Mouse (Mus musculus): ENCODE measurements around the gene Nxnl2. TPM values are rescaled to one million over a fixed set of nuclear protein-coding genes. Genes with fewer than 3 reads are reported as not detected.
A peak's percentile ranks its signal among the peaks of the same experiment; 100 is the strongest.

The Nxnl2 gene
- polyA plus RNA-seq, 1 experiment from 2014 or later, result 2.5 TPM

GRCm38 (mm10) chr13:51152966-51153669 is 17.7 kb upstream of the Nxnl2 start:
- Histone ChIP-seq H3K9me3 (replicated peaks) (no peaks in the 10 kb centered on the region), H3K4me2 (no peak overlapping the region), H3K36me3 (peaks cover 70% of the 10 kb centered on the region), H3K4me3 (replicated peaks) (no peak overlapping the region), H3K9ac (no peak overlapping the region), H3K27me3 (no peaks in the 10 kb centered on the region), H3K4me1 (0 out of 2 replicates have a peak, but pooled peaks cover 4% of the 10 kb centered on the region), H3K27ac (peak overlapping the region; percentile 77)
- 79% methylated on average over 4 of the region's 4 CpGs for WGBS
- ATAC-seq (replicated peaks; ENCODE audit: low FRiP score), result peak; percentile 83

GRCm38 (mm10) chr13:51153670-51154030 is 17.2 kb upstream of the Nxnl2 start:
- no peak overlapping the region for H3K4me2 ChIP-seq
- no peak overlapping the region for H3K9ac ChIP-seq
- H3K4me1 ChIP-seq, result 0 out of 2 replicates have a peak, but pooled peaks cover 4% of the 10 kb centered on the region
- H3K27me3 ChIP-seq, result no peaks in the 10 kb centered on the region
- peak; percentile 7; the same call in 1 of the 2 replicates for ATAC-seq (replicated peaks; ENCODE audit: low FRiP score)
- H3K4me3 ChIP-seq (replicated peaks), result no peak overlapping the region
- H3K36me3 ChIP-seq, result peaks cover 70% of the 10 kb centered on the region
- WGBS, result 81% methylated on average over 4 of the region's 4 CpGs
- peak overlapping the region; percentile 77 for H3K27ac ChIP-seq
- H3K9me3 ChIP-seq (replicated peaks), result no peaks in the 10 kb centered on the region

GRCm38 (mm10) chr13:51155178-51156013 is 15.4 kb upstream of the Nxnl2 start:
- no peak for ATAC-seq (replicated peaks; ENCODE audit: low FRiP score)
- Histone ChIP-seq H3K4me3 (replicated peaks) (no peak overlapping the region), H3K36me3 (peaks cover 56% of the 10 kb centered on the region), H3K9me3 (replicated peaks) (no peaks in the 10 kb centered on the region), H3K4me2 (no peak overlapping the region), H3K9ac (no peak overlapping the region), H3K27me3 (no peaks in the 10 kb centered on the region), H3K27ac (no peak overlapping the region), H3K4me1 (0 out of 2 replicates have a peak, but pooled peaks cover 4% of the 10 kb centered on the region)
- WGBS, result 92% methylated on average over 15 of the region's 15 CpGs

GRCm38 (mm10) chr13:51156014-51156386 is 14.8 kb upstream of the Nxnl2 start:
- Histone ChIP-seq H3K36me3 (peaks cover 52% of the 10 kb centered on the region), H3K9me3 (replicated peaks) (no peaks in the 10 kb centered on the region), H3K4me3 (replicated peaks) (no peak overlapping the region), H3K4me2 (no peak overlapping the region), H3K4me1 (0 out of 2 replicates have a peak, but pooled peaks cover 4% of the 10 kb centered on the region), H3K9ac (no peak overlapping the region), H3K27me3 (no peaks in the 10 kb centered on the region), H3K27ac (no peak overlapping the region)
- 95% methylated on average over 6 of the region's 6 CpGs for WGBS
- ATAC-seq (replicated peaks; ENCODE audit: low FRiP score), result no peak

GRCm38 (mm10) chr13:51157291-51157690 is 13.5 kb upstream of the Nxnl2 start:
- Histone ChIP-seq H3K4me3 (replicated peaks) (no peak overlapping the region), H3K27me3 (no peaks in the 10 kb centered on the region), H3K4me1 (peaks cover 9% of the 10 kb centered on the region), H3K36me3 (peaks cover 52% of the 10 kb centered on the region), H3K27ac (no peak overlapping the region), H3K9me3 (replicated peaks) (no peaks in the 10 kb centered on the region), H3K4me2 (no peak overlapping the region), H3K9ac (no peak overlapping the region)
- WGBS, result 41% methylated on average over 3 of the region's 3 CpGs
- ATAC-seq (replicated peaks; ENCODE audit: low FRiP score), result no peak

- WGBS, result 91% methylated on average over 2 of the region's 2 CpGs
- Histone ChIP-seq H3K27ac (peak overlapping the region; percentile 30; the same call in 1 of the 2 replicates), H3K36me3 (peaks cover 15% of the 10 kb centered on the region), H3K9me3 (replicated peaks) (no peaks in the 10 kb centered on the region), H3K4me3 (replicated peaks) (no peak overlapping the region), H3K9ac (no peak overlapping the region), H3K4me2 (no peak overlapping the region), H3K27me3 (no peaks in the 10 kb centered on the region), H3K4me1 (peaks cover 4% of the 10 kb centered on the region)
- ATAC-seq (replicated peaks; ENCODE audit: low FRiP score), result no peak
These were observed 9.2 kb upstream of the Nxnl2 start for GRCm38 (mm10) chr13:51161672-51162071.

- peaks cover 14% of the 10 kb centered on the region for H3K36me3 ChIP-seq
- WGBS, result 80% methylated on average over 6 of the region's 6 CpGs
- no peak overlapping the region for H3K4me2 ChIP-seq
- peaks cover 4% of the 10 kb centered on the region for H3K4me1 ChIP-seq
- no peak overlapping the region for H3K4me3 ChIP-seq (replicated peaks)
- no peak overlapping the region for H3K9ac ChIP-seq
- ATAC-seq (replicated peaks; ENCODE audit: low FRiP score), result no peak
- no peak overlapping the region for H3K27ac ChIP-seq
- H3K9me3 ChIP-seq (replicated peaks), result no peaks in the 10 kb centered on the region
- no peaks in the 10 kb centered on the region for H3K27me3 ChIP-seq
These were observed 8.6 kb upstream of the Nxnl2 start for GRCm38 (mm10) chr13:51162246-51162645.

GRCm38 (mm10) chr13:51166711-51167110 is 4.1 kb upstream of the Nxnl2 start:
- ATAC-seq (replicated peaks; ENCODE audit: low FRiP score), result no peak
- H3K4me1 ChIP-seq, result peaks cover 20% of the 10 kb centered on the region
- no peak overlapping the region for H3K4me3 ChIP-seq (replicated peaks)
- H3K9me3 ChIP-seq (replicated peaks), result no peaks in the 10 kb centered on the region
- H3K9ac ChIP-seq, result no peak overlapping the region
- H3K27ac ChIP-seq, result no peak overlapping the region
- WGBS, result 48% methylated on average over 11 of the region's 11 CpGs
- no peak overlapping the region for H3K4me2 ChIP-seq
- peaks cover 6% of the 10 kb centered on the region for H3K27me3 ChIP-seq
- peaks cover 5% of the 10 kb centered on the region for H3K36me3 ChIP-seq

GRCm38 (mm10) chr13:51170215-51170614 is 607 bp upstream of the Nxnl2 start:
- peak overlapping the region; percentile 98 for H3K4me2 ChIP-seq
- WGBS, result 37% methylated on average over 11 of the region's 11 CpGs
- H3K4me3 ChIP-seq (replicated peaks), result peak overlapping the region; percentile 56
- H3K36me3 ChIP-seq, result no peaks in the 10 kb centered on the region
- H3K9ac ChIP-seq, result peak overlapping the region; percentile 48; the same call in 1 of the 2 replicates
- peaks cover 19% of the 10 kb centered on the region for H3K4me1 ChIP-seq
- H3K27me3 ChIP-seq, result peaks cover 20% of the 10 kb centered on the region
- ATAC-seq (replicated peaks; ENCODE audit: low FRiP score), result no peak
- H3K9me3 ChIP-seq (replicated peaks), result no peaks in the 10 kb centered on the region
- no peak overlapping the region for H3K27ac ChIP-seq

GRCm38 (mm10) chr13:51172601-51173000 is 1.8 kb downstream of the Nxnl2 start:
- ATAC-seq (replicated peaks; ENCODE audit: low FRiP score), result no peak
- WGBS, result 93% methylated on average over 7 of the region's 7 CpGs
- Histone ChIP-seq H3K27ac (no peak overlapping the region), H3K4me2 (no peak overlapping the region), H3K27me3 (peaks cover 20% of the 10 kb centered on the region), H3K4me1 (peaks cover 19% of the 10 kb centered on the region), H3K9me3 (replicated peaks) (no peaks in the 10 kb centered on the region), H3K4me3 (replicated peaks) (no peak overlapping the region), H3K9ac (no peak overlapping the region), H3K36me3 (no peaks in the 10 kb centered on the region)

- no peak overlapping the region for H3K9ac ChIP-seq
- no peaks in the 10 kb centered on the region for H3K4me1 ChIP-seq
- H3K36me3 ChIP-seq, result no peaks in the 10 kb centered on the region
- H3K4me2 ChIP-seq, result no peak overlapping the region
- H3K27me3 ChIP-seq, result no peaks in the 10 kb centered on the region
- no peaks in the 10 kb centered on the region for H3K9me3 ChIP-seq (replicated peaks)
- no peak overlapping the region for H3K27ac ChIP-seq
- 87% methylated on average over 10 of the region's 10 CpGs for WGBS
- ATAC-seq (replicated peaks; ENCODE audit: low FRiP score), result no peak
- H3K4me3 ChIP-seq (replicated peaks), result no peak overlapping the region
These were observed 8.1 kb downstream of the Nxnl2 start for GRCm38 (mm10) chr13:51178932-51179331.

GRCm38 (mm10) chr13:51179362-51179761 is 8.5 kb downstream of the Nxnl2 start:
- 43% methylated on average over 3 of the region's 3 CpGs for WGBS

More at GRCm38 (mm10) chr13:51179362-51179761, 8.5 kb downstream of the Nxnl2 start:
- no peaks in the 10 kb centered on the region for H3K36me3 ChIP-seq
- no peak overlapping the region for H3K27ac ChIP-seq
- no peaks in the 10 kb centered on the region for H3K9me3 ChIP-seq (replicated peaks)
- no peak overlapping the region for H3K4me3 ChIP-seq (replicated peaks)
- no peak overlapping the region for H3K4me2 ChIP-seq
- no peak overlapping the region for H3K9ac ChIP-seq
- ATAC-seq (replicated peaks; ENCODE audit: low FRiP score), result no peak
- no peaks in the 10 kb centered on the region for H3K4me1 ChIP-seq
- H3K27me3 ChIP-seq, result no peaks in the 10 kb centered on the region

All from kidney, embryonic 15.5 days (tissue).